Mouse (Mus musculus): ENCODE results near the gene Mapk8ip2. TPM values are rescaled to one million over a fixed set of nuclear protein-coding genes. Genes with fewer than 3 reads are reported as not detected.
A peak's percentile ranks its signal among the peaks of the same experiment; 100 is the strongest.

Mapk8ip2 gene
- polyA plus RNA-seq, 1 experiment from 2014 or later: 0.99 TPM

DNA sequence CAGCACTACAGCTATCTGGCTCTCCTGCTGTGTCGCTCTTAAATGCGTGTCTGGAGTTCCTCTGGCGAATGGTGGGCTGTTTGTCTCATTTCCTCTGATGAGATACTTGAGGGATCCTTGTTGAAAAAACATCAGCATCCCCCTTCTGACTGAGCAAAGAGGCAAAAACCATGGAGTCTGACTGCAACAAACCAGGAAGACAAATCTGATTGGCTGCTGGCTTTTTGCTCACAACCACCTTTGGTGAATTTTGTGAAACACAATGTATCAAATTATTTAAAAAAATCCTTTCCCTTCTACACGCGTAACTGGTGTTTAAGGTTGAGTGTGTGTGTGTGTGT is 22.7 kb downstream of the Mapk8ip2 start:
- Histone ChIP-seq H3K27ac (peak overlapping the region; percentile 88), H3K4me1 (peaks cover 42% of the 10 kb centered on the region), H3K27me3 (ENCODE audit: insufficient read depth, poor library complexity, severe bottlenecking) (no peaks in the 10 kb centered on the region; the same call in 1 of the 2 replicates), H3K36me3 (0 out of 2 replicates have a peak, but pooled peaks cover 3% of the 10 kb centered on the region), H3K9me3 (no peaks in the 10 kb centered on the region), H3K4me3 (peak overlapping the region; percentile 70)
- no peak for DNase-seq (ENCODE audit: low spot score)
- WGBS: 10% methylated on average over 5 of the region's 5 CpGs

GRCm38 (mm10) chr15:89477091-89477491 is 23.4 kb downstream of the Mapk8ip2 start, which contains the start of gene Arsa:
Gene Arsa, minus strand, starts transcription at chr15:89477425.
- peak within 1 kb of the TSS; percentile 70 for H3K4me3 ChIP-seq
- WGBS: 17% methylated on average over 9 of the region's 9 CpGs
- 0 out of 2 replicates have a peak, but pooled peaks cover 3% of the 10 kb centered on the region for H3K36me3 ChIP-seq
- DNase-seq (ENCODE audit: low spot score): no peak
- H3K27me3 ChIP-seq (ENCODE audit: insufficient read depth, poor library complexity, severe bottlenecking): no peaks in the 10 kb centered on the region; the same call in 1 of the 2 replicates
- peaks cover 42% of the 10 kb centered on the region for H3K4me1 ChIP-seq
- H3K9me3 ChIP-seq: no peaks in the 10 kb centered on the region
- peak within 1 kb of the TSS; percentile 88 for H3K27ac ChIP-seq

DNA sequence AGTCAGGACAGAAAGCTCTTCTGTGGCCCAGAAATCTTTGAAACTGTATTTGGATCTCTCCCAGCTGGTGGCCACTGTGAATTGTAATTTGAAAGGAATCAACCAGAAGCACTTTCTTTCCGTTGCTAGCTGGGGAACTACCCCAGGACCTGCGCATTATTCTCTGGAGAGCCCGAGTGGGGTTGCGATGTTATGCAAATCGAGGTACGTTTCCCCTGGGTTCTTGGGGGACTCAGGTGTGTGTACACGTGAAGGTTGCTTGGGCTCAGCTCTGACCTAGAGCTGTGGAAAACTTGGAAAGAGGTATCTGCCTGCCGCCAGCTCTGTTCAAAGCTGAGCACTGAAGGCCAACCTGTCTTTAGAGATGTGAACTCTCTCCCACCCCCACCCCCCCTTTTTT is 24.1 kb downstream of the Mapk8ip2 start:
- Histone ChIP-seq H3K9me3 (no peaks in the 10 kb centered on the region), H3K4me3 (no peak overlapping the region), H3K27me3 (ENCODE audit: insufficient read depth, poor library complexity, severe bottlenecking) (no peaks in the 10 kb centered on the region; the same call in 1 of the 2 replicates), H3K27ac (no peak overlapping the region; the same call in 1 of the 2 replicates), H3K36me3 (0 out of 2 replicates have a peak, but pooled peaks cover 3% of the 10 kb centered on the region), H3K4me1 (peaks cover 42% of the 10 kb centered on the region)
- no peak for DNase-seq (ENCODE audit: low spot score)
- 51% methylated on average over 8 of the region's 8 CpGs for WGBS

DNA sequence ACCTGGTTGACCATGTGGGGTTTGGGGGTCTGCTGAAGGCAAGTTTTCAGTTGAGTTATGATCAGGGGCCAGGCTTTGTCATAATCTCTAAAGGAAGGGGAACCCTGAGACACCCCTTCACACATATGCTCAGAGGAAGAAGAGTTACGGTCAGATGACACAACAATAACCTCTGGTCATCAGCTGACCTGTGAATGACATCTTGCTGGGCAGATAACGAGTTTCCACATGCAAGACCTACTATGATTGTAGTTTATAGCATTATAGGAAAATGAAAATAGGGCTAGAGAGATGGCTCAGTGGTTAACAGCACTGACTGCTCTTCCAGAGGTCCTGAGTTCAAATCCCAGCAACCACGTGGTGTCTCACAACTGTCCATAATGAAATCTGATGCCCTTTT is 24.9 kb downstream of the Mapk8ip2 start:
- Histone ChIP-seq H3K27me3 (ENCODE audit: insufficient read depth, poor library complexity, severe bottlenecking) (no peaks in the 10 kb centered on the region; the same call in 1 of the 2 replicates), H3K9me3 (no peaks in the 10 kb centered on the region), H3K4me3 (no peak overlapping the region), H3K36me3 (0 out of 2 replicates have a peak, but pooled peaks cover 3% of the 10 kb centered on the region), H3K27ac (no peak overlapping the region), H3K4me1 (peaks cover 36% of the 10 kb centered on the region)
- DNase-seq (ENCODE audit: low spot score): no peak
- WGBS: 85% methylated on average over 3 of the region's 3 CpGs

DNA sequence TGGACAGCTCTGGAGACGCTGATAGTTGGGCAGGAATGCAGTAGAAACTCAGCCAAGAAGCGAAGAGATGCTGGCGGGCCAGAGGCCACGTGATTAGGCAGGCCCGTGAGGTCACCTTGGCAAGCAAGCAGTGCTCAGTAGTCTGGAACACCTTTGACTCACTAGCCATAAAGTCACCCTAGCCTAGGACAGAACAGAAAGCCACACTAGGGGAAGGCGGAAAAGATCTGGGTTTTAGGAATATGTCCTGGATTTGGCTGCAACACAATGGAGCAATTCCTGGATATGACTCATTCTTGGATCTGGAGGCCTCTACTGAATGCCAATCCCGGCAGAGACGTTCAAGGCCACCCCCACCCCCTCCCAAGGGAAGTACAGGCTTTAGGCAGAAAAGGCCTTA is 26.9 kb downstream of the Mapk8ip2 start:
- WGBS: 59% methylated on average over 8 of the region's 8 CpGs

GRCm38 (mm10) chr15:89488182-89488581 is 34.5 kb downstream of the Mapk8ip2 start:
- Histone ChIP-seq H3K36me3 (no peaks in the 10 kb centered on the region), H3K27me3 (ENCODE audit: insufficient read depth, poor library complexity, severe bottlenecking) (no peaks in the 10 kb centered on the region), H3K9me3 (no peaks in the 10 kb centered on the region), H3K4me3 (no peak overlapping the region), H3K4me1 (no peaks in the 10 kb centered on the region), H3K27ac (no peak overlapping the region)
- 54% methylated on average over 12 of the region's 12 CpGs for WGBS
- no peak for DNase-seq (ENCODE audit: low spot score)

More for the DNA sequence above, 26.9 kb downstream of the Mapk8ip2 start:
- no peaks in the 10 kb centered on the region for H3K36me3 ChIP-seq
- H3K27me3 ChIP-seq (ENCODE audit: insufficient read depth, poor library complexity, severe bottlenecking): no peaks in the 10 kb centered on the region; the same call in 1 of the 2 replicates
- H3K4me3 ChIP-seq: no peak overlapping the region
- no peak for DNase-seq (ENCODE audit: low spot score)
- H3K9me3 ChIP-seq: no peaks in the 10 kb centered on the region
- H3K27ac ChIP-seq: no peak overlapping the region; the same call in 1 of the 2 replicates
- peaks cover 28% of the 10 kb centered on the region for H3K4me1 ChIP-seq

- H3K4me1 ChIP-seq: no peaks in the 10 kb centered on the region
- no peak for DNase-seq (ENCODE audit: low spot score)
- H3K27me3 ChIP-seq (ENCODE audit: insufficient read depth, poor library complexity, severe bottlenecking): no peaks in the 10 kb centered on the region
- H3K4me3 ChIP-seq: no peak overlapping the region
- H3K27ac ChIP-seq: no peak overlapping the region
- no peaks in the 10 kb centered on the region for H3K9me3 ChIP-seq
- no peaks in the 10 kb centered on the region for H3K36me3 ChIP-seq
- 33% methylated on average over 14 of the region's 14 CpGs for WGBS
These were observed 35.0 kb downstream of the Mapk8ip2 start for GRCm38 (mm10) chr15:89488611-89489117.

DNA sequence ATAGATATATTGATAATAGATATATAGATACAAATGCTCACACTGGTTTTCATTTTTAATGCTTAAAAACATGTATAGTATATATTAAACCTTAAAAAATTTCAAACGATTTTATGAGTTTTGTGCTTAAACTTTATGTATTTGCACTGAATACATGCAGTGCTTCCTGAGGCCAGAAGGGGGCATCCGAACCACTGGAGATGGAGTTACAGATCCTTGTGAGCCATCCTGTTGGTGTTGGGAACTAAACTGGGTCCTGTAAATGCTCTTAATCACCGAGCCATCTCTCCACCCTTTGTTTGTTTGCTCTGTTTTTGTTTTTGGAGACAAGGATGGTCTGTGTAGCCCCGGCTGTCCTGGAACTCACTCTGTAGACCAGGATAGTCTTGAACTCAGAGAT is 41.3 kb downstream of the Mapk8ip2 start:
- Histone ChIP-seq H3K27ac (no peak overlapping the region), H3K4me3 (no peak overlapping the region), H3K4me1 (peaks cover 24% of the 10 kb centered on the region), H3K36me3 (no peaks in the 10 kb centered on the region), H3K9me3 (no peaks in the 10 kb centered on the region), H3K27me3 (ENCODE audit: insufficient read depth, poor library complexity, severe bottlenecking) (peaks cover 36% of the 10 kb centered on the region)
- DNase-seq (ENCODE audit: low spot score): no peak
- 67% methylated on average over 4 of the region's 4 CpGs for WGBS

DNA sequence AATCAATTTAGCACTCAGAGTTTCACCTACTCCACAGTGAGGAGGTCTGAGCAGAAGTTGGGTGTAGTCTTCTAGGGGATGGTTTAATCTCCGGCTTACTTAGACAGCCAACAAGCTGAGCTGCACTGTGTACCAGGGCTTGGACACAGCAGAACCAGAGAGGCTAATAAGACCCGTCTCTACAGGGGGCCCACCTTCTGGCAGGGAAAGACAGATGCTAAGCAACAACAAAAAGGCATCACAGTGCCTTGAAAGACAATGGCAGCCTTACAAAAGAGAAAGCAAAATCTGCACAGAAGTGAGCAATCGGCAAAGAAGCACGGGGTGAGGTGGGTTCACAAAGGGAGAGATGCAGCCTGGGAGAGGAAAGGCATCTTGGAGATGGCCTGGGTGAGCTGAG is 42.4 kb downstream of the Mapk8ip2 start:
- peaks cover 31% of the 10 kb centered on the region for H3K4me1 ChIP-seq
- H3K9me3 ChIP-seq: no peaks in the 10 kb centered on the region
- 58% methylated on average over 4 of the region's 4 CpGs for WGBS
- no peak overlapping the region for H3K27ac ChIP-seq
- DNase-seq (ENCODE audit: low spot score): no peak
- H3K36me3 ChIP-seq: 0 out of 2 replicates have a peak, but pooled peaks cover under 1% of the 10 kb centered on the region
- H3K27me3 ChIP-seq (ENCODE audit: insufficient read depth, poor library complexity, severe bottlenecking): peaks cover 46% of the 10 kb centered on the region
- H3K4me3 ChIP-seq: no peak overlapping the region

DNA sequence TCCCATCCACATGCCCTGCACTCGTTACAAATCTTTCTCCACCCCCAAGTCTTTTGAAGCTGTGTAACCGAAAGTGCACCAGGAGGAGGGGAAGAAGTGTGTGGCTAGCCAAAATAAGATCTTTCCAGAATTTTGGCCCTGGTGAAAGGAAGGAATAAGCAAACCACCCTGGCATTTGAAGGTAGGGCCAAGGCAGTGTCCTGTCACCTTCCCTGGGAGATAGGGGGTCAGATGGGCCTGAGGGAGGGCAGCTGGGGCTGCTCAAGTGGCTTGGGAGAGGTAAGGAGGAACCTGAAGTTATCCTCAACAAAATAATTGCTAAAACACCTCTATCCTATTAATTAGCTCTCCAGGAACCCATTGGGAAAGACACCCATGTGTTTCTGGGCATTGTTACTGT is 43.1 kb downstream of the Mapk8ip2 start:
- H3K27me3 ChIP-seq (ENCODE audit: insufficient read depth, poor library complexity, severe bottlenecking): peaks cover 53% of the 10 kb centered on the region
- H3K36me3 ChIP-seq: 0 out of 2 replicates have a peak, but pooled peaks cover 7% of the 10 kb centered on the region
- H3K4me1 ChIP-seq: peaks cover 31% of the 10 kb centered on the region
- peak overlapping the region; percentile 42 for H3K27ac ChIP-seq
- 40% methylated on average over 2 of the region's 2 CpGs for WGBS
- H3K9me3 ChIP-seq: no peaks in the 10 kb centered on the region
- H3K4me3 ChIP-seq: no peak overlapping the region
- DNase-seq (ENCODE audit: low spot score): no peak

DNA sequence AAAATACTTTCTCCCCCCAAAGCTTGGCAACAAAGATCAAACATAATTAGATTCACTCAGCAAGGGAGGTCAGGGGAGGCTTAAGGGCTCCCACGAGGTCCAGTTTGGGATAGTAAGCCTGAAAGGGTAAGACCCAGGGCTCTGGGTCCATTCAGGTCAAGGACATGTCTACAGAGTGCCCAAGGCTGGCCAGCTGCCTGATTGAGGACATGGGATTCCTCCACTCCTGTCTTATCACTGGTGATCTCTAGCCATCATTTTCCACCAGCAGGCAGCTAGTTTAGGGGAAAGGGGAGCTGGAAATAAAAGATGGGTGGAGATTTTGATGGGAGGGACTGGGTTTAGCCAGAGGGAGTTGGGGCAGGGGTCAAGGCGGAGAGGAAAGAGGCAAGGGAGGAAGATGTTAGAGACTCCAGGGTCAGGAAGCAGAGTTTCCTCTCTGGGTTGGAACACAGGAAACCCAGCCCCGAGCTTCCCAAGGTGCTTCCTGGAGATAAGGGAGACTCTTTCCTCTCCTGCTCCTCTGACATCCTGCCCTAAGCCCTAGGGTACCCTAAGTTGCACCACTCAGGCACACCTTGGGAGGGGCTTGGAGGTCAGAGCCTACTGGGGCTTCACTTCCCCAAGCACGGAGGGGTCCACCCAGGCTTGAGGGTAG is 43.8 kb downstream of the Mapk8ip2 start:
- H3K4me3 ChIP-seq: peak overlapping the region; percentile 81
- H3K9me3 ChIP-seq: no peaks in the 10 kb centered on the region
- peak overlapping the region; percentile 88 for H3K27ac ChIP-seq
- DNase-seq (ENCODE audit: low spot score): peak; percentile 86
- peaks cover 60% of the 10 kb centered on the region for H3K27me3 ChIP-seq (ENCODE audit: insufficient read depth, poor library complexity, severe bottlenecking)
- WGBS: 17% methylated on average over 4 of the region's 4 CpGs
- 0 out of 2 replicates have a peak, but pooled peaks cover 10% of the 10 kb centered on the region for H3K36me3 ChIP-seq
- peaks cover 31% of the 10 kb centered on the region for H3K4me1 ChIP-seq

DNA sequence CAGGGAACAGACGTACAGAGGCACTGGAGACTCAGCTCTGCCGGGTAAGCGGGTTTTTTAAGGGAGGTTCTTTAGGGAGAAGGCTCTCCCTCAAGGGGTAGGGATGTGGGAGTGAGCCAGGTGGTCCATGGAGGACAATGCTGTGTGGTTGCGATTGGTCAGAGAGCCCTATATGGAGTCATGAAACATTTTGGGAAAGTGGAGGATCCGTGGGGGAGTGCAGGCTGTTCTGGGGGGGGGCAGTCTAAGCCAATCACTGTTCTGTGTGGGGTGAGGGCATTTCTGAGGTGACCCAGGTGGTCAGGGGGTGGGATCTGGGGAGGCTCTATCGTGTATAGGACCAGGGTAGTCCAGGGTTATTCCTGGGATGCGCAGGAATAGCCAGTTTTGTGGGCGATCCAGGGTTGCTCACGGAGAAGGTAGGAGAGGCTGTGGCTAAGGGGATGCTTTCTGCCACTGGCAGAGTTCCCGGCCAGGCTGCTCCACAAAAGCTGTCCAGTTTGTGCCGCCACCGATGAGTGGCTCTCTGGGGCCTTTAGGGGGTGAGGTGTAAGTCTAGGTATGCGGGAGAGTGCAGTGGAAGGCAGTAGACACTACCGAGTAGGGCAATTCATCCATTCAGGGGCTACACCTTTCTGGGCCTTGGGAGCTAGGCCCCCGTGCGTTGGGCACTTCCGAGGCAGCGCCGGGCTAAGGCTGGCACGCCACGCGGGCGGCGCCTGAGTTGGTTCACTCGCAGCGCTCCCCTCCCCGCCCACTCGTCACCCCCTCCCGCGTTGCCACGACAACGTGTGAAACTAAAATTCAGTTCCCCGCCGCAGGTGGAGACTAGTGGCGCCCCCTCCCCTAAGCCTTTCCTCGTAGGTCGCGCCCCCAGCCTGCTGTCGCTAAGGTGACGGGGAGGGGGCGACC is 44.6 kb downstream of the Mapk8ip2 start:
- Histone ChIP-seq H3K27me3 (ENCODE audit: insufficient read depth, poor library complexity, severe bottlenecking) (peaks cover 62% of the 10 kb centered on the region), H3K9me3 (no peaks in the 10 kb centered on the region), H3K4me1 (peaks cover 31% of the 10 kb centered on the region), H3K36me3 (peaks cover 12% of the 10 kb centered on the region; the same call in 1 of the 2 replicates), H3K4me3 (peak overlapping the region; percentile 81), H3K27ac (peak overlapping the region; percentile 88)
- 2% methylated on average over 41 of the region's 41 CpGs for WGBS
- DNase-seq (ENCODE audit: low spot score): no peak
